Mouse (Mus musculus) lung, postnatal 25 days (tissue): ENCODE data around the gene Sult1a1.

ENCODE experiments used
- DNase-seq: peaks from one replicate; pipeline ENCODE4 v3.0.0; 2022; ENCODE audit warnings: low spot score

Gene Sult1a1

GRCm38 (mm10) chr7:126676207-126676606 lies at the start of gene Sult1a1:
Gene Sult1a1, minus strand, starts transcription at chr7:126676432.
- DNase-seq, result peak; percentile 93

DNA sequence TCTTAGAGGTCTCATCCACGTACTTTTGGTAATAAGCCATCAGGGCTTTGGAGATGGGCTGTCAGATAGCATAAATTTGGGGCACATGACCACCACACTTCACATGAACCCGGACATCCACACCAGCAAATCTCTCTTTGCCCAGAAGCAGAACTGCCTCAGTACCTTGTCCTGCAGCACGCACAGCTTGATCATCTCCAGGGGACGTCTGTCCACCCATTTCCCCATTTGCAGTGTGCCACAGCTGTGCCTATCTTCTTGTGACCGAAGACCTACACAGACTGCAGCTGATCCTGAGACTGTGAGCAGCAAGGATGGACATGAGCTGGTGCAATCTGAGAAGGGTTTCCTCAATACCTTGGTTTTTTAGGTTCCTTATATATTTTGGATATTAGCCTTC lies 49.4 kb upstream of the Sult1a1 start:
- no peak for DNase-seq

DNA sequence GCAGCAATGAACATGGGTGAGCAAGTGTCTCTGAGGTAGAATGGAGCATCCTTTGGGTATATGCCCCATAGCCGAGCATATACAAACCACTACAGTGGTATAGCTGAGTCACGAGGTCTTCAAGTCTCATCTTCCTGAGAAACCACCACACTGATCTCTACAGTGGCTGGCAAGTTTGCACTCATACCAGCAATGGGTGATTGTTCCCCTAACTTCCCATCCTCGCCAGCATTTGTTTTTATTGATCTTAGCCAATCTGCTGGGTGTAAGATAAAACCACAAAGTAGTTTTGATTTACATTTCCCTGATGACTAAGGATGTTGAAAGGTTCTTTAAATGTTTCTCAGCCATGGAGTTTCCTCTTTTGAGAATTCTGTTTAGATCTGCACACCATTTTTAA lies 48.8 kb upstream of the Sult1a1 start:
- no peak for DNase-seq

- DNase-seq, result no peak
These were observed 45.4 kb upstream of the Sult1a1 start for GRCm38 (mm10) chr7:126721635-126722034.

DNA sequence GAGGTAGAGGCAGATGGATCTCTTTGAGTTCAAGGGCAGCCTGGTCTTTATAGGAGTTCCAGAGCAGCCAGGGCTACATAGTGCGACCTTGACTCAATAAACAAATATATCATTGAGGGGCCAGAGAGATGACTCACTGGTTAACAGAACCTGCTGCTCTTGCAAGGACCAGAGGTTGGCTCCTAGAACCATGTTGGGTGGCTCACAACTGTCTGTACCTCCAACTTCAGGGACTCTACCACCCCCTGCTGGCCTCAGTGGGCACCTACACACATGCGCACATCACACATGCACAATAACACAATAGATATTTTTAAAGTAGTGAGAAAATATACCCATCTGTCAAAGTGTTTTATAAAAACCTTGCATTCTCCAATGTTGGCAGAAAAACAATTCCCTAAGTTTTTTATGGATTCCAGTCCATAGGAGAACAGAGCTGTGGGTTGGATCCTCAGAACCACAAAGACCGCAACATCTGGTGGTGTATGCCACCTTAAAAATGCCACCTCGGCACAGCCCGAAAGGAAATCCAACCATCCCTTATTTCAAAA lies 42.6 kb upstream of the Sult1a1 start:
- DNase-seq, result no peak

DNA sequence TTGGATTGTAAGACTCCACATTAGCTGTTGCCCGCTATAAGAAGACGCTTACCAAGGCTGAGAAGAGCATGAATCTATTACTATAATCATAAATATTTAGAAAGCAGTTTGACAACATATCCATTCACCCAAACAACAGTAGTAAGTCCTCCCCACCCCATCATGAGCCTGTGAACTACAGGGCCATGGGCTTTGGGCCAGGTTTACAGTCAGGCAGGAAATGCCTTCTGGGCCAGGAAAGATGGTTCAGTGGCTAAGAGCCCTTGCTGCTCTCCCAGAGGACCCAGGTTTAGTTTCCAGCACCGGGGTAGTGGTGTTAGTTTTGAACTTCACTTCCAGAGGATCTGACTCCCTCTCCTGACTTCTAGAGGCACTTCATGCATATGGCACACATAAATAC lies 41.3 kb upstream of the Sult1a1 start:
- DNase-seq, result no peak

GRCm38 (mm10) chr7:126715679-126716078 lies 39.4 kb upstream of the Sult1a1 start:
- DNase-seq, result no peak

DNA sequence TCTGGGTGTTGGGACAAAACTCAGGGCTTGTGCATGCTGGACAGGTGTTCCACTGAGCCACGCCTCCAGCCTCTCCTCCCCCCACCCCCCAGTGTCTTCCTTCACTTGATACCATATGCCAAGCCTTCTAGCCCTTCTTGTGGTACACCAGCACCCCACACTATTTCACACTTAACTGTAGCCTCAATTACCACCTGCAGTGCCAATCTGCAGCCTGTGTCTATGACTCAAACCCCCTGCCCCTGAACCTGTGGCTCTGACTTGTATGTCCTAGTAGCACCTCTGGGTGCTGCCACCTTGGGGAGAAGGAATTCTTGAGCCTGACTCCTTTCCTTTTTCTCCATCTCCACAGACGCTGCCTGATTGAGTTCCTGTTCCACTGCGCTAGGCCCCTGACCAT lies 35.7 kb upstream of the Sult1a1 start:
- no peak for DNase-seq

GRCm38 (mm10) chr7:126710266-126710665 lies 34.0 kb upstream of the Sult1a1 start:
- no peak for DNase-seq

- no peak for DNase-seq
These were observed 32.1 kb upstream of the Sult1a1 start for GRCm38 (mm10) chr7:126708175-126708952.

DNA sequence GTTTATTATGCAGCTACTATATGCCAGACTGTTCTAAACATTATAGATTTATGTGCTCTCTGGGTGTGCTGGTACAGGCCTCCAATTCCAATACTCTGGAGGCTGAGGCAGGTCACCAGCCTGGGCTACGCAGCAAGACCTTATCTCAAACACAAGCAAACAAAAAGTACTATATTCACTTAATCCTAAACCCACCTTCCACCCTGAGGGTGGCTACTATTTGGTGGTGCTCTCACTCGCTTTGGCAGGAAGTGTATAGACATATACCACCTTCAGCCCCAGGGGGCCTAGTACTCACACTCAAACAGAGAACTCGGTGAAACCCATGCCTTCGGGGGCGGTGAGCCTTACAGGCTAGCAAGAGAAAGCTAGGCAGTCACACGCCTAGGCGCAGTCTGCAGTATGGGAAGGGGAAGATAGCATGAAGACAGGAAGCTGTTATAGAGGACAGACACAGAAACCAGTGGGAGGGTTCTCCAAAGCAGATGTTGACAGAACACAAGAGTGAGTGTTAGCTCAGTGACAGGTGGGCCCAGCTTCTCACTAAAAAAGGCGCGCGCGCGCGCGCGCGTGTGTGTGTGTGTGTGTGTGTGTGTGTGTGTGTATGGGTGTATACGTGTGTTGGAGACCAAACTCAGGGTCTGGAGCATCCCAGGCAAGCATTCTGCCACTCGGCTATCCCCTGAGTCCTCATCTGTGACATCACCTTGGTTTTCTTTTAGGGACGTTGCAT lies 31.4 kb upstream of the Sult1a1 start, which contains the start of gene Coro1a:
Coro1a (minus strand) TSS at position 346 of the 733 bp plus-strand sequence.
- peak; percentile 41 for DNase-seq

GRCm38 (mm10) chr7:126704121-126704980 lies 28.1 kb upstream of the Sult1a1 start:
- peak; percentile 82 for DNase-seq

DNA sequence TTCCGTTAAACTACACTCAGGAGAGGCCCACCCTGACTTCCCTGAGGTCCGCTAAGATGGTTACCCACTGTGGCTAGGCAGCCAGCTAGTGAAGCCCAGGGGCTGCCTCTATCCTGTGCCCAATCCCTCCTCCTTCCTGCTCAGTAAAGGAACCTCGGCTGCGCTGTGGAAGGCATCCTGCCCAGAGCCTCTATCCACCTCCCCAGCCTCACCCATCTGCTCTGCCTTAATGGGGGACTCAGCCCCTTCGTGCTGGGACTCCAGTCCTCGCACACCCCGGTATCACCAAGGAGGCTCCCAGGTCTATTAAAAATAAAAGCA lies 27.5 kb upstream of the Sult1a1 start:
- no peak for DNase-seq

DNA sequence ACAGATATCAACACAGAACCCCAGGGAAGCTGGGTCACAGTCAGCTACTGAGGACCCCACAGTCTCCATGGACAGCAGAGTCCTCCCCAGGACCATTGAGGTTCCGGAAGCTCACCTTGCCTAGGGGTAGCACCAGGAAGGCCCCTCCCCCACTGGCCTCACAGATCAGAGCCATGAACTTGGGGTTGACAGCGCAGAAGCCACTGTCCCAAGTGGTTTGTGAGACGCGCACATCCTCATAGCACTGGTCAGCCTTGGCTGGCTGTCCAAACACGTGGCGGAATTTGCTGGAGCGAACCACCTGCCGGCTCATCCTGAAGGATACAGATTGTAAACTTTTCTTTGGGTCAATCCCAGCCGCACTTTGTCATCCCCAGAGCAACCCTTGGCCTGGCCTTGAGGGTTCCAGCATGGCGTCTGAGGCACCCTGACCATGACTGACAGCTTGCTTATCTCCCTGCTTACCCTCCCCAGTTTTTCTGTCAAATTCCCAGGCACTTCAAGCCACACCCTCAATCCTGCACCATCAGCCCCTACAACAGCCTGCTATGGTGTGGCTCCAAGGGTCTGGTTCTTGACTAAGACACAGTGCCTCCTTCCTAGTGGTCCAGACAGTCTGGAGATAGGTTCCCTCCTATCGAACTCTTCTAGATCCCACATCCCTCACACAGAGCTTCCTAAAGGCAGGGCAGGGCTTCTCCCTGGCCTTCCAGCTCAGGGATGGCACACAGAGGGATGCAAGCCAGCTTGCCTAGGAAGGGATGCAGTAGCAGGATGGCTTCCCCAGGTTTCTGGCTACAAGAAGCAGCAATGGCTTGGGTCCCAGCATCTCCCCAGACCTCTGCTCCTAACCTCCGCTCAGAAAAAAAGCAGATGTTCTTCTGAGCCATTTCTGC lies 26.9 kb upstream of the Sult1a1 start:
- DNase-seq, result no peak

DNA sequence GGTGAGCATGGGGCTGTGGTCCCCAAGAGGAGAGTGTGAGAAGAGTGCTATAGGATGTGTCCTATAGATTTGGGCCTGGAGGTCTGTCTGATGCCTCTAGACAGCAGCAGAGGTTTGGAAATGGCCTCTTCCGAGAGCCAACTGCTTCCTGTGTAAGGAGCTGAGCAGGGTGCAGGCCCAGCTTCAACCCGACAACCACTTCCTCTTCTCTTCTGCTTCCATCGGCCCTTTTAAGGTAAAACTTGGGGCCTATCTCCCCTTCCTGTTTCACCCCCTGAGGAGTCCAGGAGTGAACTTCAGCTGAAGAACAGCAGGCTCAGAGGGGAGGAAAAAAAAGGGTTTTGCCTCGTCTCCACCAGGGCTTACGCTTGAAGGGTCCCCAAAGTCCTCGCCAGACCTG lies 26.1 kb upstream of the Sult1a1 start:
- peak; percentile 72 for DNase-seq

- no peak for DNase-seq
These were observed 25.5 kb upstream of the Sult1a1 start for GRCm38 (mm10) chr7:126701559-126702357.

DNA sequence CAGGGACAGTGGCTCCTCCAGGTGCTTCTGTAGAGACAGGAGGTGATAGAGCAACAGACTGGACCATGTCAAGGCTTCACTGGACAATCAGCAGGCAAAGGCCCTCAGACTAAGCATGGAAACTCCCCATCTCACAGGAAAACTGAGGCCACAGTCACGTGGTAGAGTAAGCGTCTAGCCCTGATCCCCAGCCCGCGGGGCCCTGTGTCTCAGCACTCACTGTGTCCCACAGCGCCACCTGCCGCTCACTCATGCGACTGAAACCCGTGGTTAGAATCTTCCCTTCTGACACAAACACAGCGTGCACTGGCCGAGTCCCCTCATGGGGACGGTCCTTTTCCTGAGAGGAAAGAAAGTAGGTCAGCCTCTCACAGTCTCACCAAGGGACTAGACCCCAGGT lies 24.8 kb upstream of the Sult1a1 start:
- peak; percentile 88 for DNase-seq

GRCm38 (mm10) chr7:126700063-126701015 lies 24.1 kb upstream of the Sult1a1 start:
- no peak for DNase-seq

DNA sequence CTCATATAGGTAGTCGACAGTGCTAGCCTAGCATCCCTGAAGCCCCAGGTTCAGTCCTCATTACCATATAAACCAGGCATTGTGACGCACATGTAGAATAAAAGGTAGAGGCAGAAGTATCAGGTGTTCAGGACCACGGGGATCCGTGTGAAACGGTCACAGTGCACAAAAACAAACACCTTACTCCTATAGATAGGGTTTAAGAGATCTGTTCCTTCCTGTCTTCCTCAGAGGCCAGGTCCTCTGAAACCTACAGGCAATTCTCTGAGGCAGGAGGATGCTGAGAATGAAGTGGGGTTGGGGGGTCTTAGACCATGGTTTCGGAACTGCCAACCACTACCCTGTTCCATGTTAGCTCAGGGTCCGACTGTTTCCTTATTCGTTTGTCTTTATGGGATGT lies 21.6 kb upstream of the Sult1a1 start:
- DNase-seq, result no peak
